Mouse (Mus musculus) Muller cell, postnatal 12 days (primary cell): ENCODE measurements around the gene Cldn4.
A peak's percentile ranks its signal among the peaks of the same experiment; 100 is the strongest.
"Not testable (repeated sequence)": the region's sequence is repeated elsewhere in the genome, so short reads cannot be mapped to it uniquely, and the experiment has no call there.

Experiments used
- DNase-seq: peaks from one replicate; pipeline ENCODE4 v3.0.0-alpha.2; 2015; ENCODE audit errors: inconsistent ontology term

The Cldn4 gene

GRCm38 (mm10) chr5:134964655-134965054 lies 17.9 kb upstream of the Cldn4 start:
- not testable (repeated sequence) for DNase-seq

GRCm38 (mm10) chr5:134963546-134963945 lies 16.8 kb upstream of the Cldn4 start:
- peak; percentile 74 for DNase-seq

DNA sequence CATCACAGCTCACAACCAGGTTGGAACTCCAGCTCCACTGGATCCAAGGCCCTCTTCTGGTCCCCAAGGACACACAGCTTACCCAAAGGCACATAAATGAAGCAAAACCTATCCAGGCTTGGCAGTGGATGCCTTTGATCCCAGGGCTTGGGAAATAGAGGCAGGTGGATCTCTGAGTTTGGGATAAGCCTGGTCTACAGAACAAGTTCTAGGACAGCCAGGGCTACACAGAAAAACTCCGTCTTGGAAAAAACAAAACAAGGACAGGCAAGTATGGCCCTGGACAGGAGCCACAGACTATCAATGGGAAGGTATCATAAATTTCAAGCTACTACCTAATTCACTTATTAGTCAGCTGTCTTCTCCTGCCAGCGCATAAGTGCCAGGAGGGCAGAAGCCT lies 14.8 kb upstream of the Cldn4 start:
- DNase-seq: no peak

DNA sequence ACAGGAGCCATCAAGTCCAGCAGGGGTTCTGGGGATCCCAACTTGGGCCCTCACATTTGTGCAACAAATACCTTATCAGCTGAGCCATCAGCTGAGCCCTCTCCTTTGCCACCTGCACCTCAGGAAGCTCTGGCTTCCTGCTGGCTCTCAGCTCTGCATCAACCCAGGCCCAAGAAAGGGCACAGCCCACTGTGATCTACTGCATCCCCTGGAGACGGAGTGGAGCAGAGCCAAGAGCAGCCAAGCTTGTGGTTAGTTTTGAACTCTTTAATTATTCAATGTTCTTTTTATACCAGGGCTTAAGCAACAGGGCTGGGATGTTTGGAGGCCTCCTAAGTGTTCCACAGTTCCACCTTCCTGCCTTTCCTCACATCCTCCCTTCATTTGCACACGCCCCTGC lies 13.7 kb upstream of the Cldn4 start:
- DNase-seq: peak; percentile 18

GRCm38 (mm10) chr5:134959114-134959513 lies 12.4 kb upstream of the Cldn4 start:
- peak; percentile 79 for DNase-seq

DNA sequence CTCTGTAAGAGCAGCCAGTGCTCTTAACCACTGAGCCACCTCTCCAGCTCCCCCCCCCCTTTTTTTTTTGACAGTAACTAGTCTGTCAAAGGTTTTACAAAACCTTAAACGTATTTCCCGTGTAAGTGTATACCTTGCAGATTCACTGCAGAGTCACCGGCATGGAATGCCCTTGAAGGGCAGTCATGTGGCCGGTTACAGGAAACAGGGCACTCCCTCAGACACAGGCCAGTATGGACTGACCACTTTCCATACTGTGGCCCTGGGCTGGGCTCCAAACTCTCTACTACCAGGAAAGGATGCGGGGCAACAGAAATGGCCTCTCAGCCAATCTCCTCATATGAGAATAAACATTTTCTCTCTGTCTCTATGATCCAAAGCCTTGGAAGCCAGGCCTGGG lies 8.8 kb upstream of the Cldn4 start:
- DNase-seq: no peak

GRCm38 (mm10) chr5:134951053-134951884 lies 4.5 kb upstream of the Cldn4 start:
- no peak for DNase-seq

DNA sequence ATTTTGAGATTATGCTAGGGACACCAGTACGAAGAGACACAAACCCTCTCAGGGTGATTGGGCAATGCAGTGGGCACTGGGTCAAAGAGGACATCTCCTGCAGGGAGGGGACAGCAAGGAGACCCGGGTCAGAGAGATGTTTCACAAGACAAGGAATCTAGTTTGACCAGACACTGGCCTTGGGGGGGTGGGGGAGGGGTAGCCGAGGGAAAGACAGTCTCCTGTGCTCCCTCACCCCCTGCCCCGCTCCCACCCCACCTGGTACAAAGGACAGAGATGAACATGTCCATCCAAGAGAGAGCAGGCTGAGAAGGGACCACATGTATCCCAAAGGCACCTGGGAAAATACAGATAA lies 1.3 kb upstream of the Cldn4 start:
- DNase-seq: no peak

GRCm38 (mm10) chr5:134947420-134948084 lies 818 bp upstream of the Cldn4 start:
- no peak for DNase-seq

DNA sequence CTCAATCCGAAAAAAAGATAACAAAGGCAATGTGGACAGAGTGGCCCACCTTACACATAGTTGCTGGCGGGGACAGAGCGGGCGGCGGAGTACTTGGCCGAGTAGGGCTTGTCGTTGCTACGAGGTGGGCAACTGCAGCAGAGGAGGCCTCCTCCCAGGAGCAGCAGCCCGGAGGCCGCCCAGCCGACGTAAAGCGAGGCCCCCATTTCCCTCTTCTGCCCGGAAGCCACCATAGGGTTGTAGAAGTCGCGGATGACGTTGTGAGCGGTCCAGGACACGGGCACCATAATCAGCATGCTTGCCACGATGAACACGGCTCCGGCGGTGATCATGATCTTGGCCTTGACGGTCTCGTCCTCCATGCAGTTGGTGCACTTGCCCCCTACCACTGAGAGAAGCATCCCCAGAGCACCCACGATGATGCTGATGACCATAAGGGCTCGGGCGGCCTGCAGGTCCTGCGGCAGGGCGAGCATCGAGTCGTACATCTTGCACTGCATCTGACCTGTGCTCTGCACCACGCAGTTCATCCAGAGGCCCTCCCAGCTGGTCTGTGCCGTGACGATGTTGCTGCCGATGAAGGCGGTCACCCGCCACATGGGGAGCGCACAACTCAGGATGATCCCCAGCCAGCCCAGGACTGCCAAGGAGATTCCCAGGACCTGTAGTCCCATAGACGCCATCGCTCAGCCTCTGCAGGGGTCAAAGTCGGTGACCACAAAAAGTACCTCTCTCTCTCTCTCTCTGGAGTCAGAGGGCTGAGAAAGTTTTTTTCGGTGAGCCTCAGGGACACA lies 474 bp downstream of the Cldn4 start:
- no peak for DNase-seq

GRCm38 (mm10) chr5:134945266-134945959 lies 1.3 kb downstream of the Cldn4 start:
- no peak for DNase-seq

GRCm38 (mm10) chr5:134944179-134944578 lies 2.6 kb downstream of the Cldn4 start:
- no peak for DNase-seq

- peak; percentile 89 for DNase-seq
These were observed 4.0 kb downstream of the Cldn4 start for GRCm38 (mm10) chr5:134942740-134943139.

GRCm38 (mm10) chr5:134941472-134942209 lies 5.1 kb downstream of the Cldn4 start:
- no peak for DNase-seq

DNA sequence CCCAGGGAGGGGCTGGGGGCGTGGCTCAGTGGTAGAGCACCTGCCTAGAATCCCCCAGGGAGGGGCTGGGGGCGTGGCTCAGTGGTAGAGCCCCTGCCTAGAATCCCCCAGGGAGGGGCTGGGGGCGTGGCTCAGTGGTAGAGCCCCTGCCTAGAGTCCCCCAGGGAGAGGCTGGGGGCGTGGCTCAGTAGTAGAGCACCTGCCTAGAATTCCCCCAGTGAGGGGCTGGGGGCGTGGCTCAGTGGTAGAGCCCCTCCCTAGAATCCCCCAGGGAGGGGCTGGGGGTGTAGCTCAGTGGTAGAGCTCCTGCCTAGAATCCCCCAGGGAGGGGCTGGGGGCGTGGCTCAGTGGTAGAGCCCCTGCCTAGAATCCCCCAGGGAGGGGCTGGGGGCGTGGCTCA lies 7.2 kb downstream of the Cldn4 start:
- DNase-seq: not testable (repeated sequence)

GRCm38 (mm10) chr5:134939069-134939468 lies 7.7 kb downstream of the Cldn4 start:
- DNase-seq: no peak

- DNase-seq: no peak
These were observed 10.0 kb downstream of the Cldn4 start for GRCm38 (mm10) chr5:134936626-134937185.

- no peak for DNase-seq
These were observed 10.7 kb downstream of the Cldn4 start for GRCm38 (mm10) chr5:134936051-134936450.

- DNase-seq: no peak
These were observed 12.1 kb downstream of the Cldn4 start for GRCm38 (mm10) chr5:134934666-134935065.

DNA sequence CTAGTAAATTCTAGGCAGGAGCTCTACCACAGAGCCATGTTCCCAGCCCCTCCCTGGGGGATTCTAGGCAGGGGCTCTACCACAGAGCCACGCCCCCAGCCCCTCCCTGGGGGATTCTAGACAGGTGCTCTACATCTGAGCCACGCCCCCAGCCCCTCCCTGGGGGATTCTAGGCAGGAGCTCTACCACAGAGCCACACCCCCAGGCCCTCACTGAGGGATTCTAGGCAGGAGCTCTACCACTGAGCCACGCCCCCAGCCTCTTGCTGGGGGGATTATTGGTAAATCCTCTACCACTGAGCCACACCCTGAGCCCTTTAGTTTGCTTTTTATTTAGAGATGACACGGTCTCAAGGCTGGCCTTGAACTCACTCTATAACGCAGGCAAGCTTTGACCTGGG lies 13.0 kb downstream of the Cldn4 start:
- DNase-seq: not testable (repeated sequence)

- DNase-seq: no peak
These were observed 13.5 kb downstream of the Cldn4 start for GRCm38 (mm10) chr5:134933281-134933680.
